Mouse (Mus musculus) midbrain, embryonic 14.5 days (tissue): ENCODE measurements around the gene Lrrc8e. TPM values are rescaled to one million over a fixed set of nuclear protein-coding genes. Genes with fewer than 3 reads are reported as not detected.
A peak's percentile ranks its signal among the peaks of the same experiment; 100 is the strongest.

Experiments
- ATAC-seq: fragments of 200-750 bp; cut with Nextera tagmentation; 2 replicates; pipeline ENCODE4 v1.8.0; 2017; ENCODE audit warnings: moderate number of reproducible peaks, moderate library complexity; ENCODE audit not compliant: low FRiP score, low TSS enrichment
- DNase-seq: peaks from one replicate; pipeline ENCODE4 v3.0.0-alpha.2; 2015
- H3K27ac ChIP-seq: fragments of 300-500 bp; sonication (generic); replicated peaks from 2 replicates; pipeline ENCODE4 v1.5.1; 2014; ENCODE audit warnings: mild to moderate bottlenecking, low read depth, low read length, moderate library complexity
- H3K27me3 ChIP-seq: fragments of 300-500 bp; sonication (generic); 2 replicates; pipeline ENCODE4 v1.6.1; 2014; ENCODE audit warnings: low read length, control low read depth, mixed read lengths; ENCODE audit not compliant: control insufficient read depth, insufficient read depth
- H3K36me3 ChIP-seq: fragments of 300-500 bp; sonication (generic); 2 replicates; pipeline ENCODE4 v1.6.1; 2014; ENCODE audit warnings: low read length, control low read depth; ENCODE audit not compliant: control insufficient read depth, insufficient read depth
- H3K4me1 ChIP-seq: fragments of 300-500 bp; sonication (generic); 2 replicates; pipeline ENCODE4 v1.6.1; 2014; ENCODE audit warnings: mild to moderate bottlenecking, antibody characterized with exemption, low read length, control low read depth; ENCODE audit not compliant: control insufficient read depth, insufficient read depth
- H3K4me2 ChIP-seq: fragments of 300-500 bp; sonication (generic); 2 replicates; pipeline ENCODE4 v1.6.1; 2014; ENCODE audit warnings: mild to moderate bottlenecking, low read length, moderate library complexity
- H3K4me3 ChIP-seq: fragments of 300-500 bp; sonication (generic); replicated peaks from 2 replicates; pipeline ENCODE4 v1.5.1; 2014; ENCODE audit warnings: low read depth, low read length
- H3K9ac ChIP-seq: fragments of 300-500 bp; sonication (generic); replicated peaks from 2 replicates; pipeline ENCODE4 v1.6.1; 2014; ENCODE audit warnings: mild to moderate bottlenecking, low read length, moderate library complexity
- H3K9me3 ChIP-seq: fragments of 300-500 bp; sonication (generic); 2 replicates; pipeline ENCODE4 v1.6.1; 2016; ENCODE audit warnings: low read length, control low read depth, mixed read lengths; ENCODE audit not compliant: control insufficient read depth
- WGBS: fragments of 180-500 bp; shearing (Covaris S2); extraction: QIAGEN DNeasy Blood & Tissue Kit; methylation state at CpG from one replicate; pipeline ENCODE4 v1.1.7; 2014; 5-methylcytosine and 5-hydroxymethylcytosine counted together
- polyA plus RNA-seq: library from polyadenylated mRNA; unstranded; fragments of >200 nt; fragmentation: Nextera tagmentation; extraction: Ambion mirVana; gene quantifications from 2 replicates; pipeline ENCODE4 v1.2.1, GENCODE M21; 2014

The Lrrc8e gene
- polyA plus RNA-seq, 1 experiment from 2014 or later, result not detected

GRCm38 (mm10) chr8:4201321-4201720 lies 25.3 kb upstream of the Lrrc8e start:
- peaks cover 11% of the 10 kb centered on the region; the same call in 1 of the 2 replicates for H3K27me3 ChIP-seq
- ATAC-seq (no peak), DNase-seq (no peak)
- H3K9ac ChIP-seq, result no peak overlapping the region
- WGBS, result 63% methylated on average over 2 of the region's 2 CpGs
- H3K4me1 ChIP-seq, result no peaks in the 10 kb centered on the region
- no peaks in the 10 kb centered on the region for H3K9me3 ChIP-seq
- H3K4me2 ChIP-seq, result no peak overlapping the region
- H3K4me3 ChIP-seq, result no peak overlapping the region
- peaks cover 92% of the 10 kb centered on the region for H3K36me3 ChIP-seq
- no peak overlapping the region for H3K27ac ChIP-seq

- no peak for DNase-seq
- Histone ChIP-seq H3K27ac (no peak overlapping the region), H3K4me2 (no peak overlapping the region), H3K36me3 (peaks cover 93% of the 10 kb centered on the region), H3K9me3 (no peaks in the 10 kb centered on the region), H3K4me1 (no peaks in the 10 kb centered on the region; the same call in 1 of the 2 replicates), H3K4me3 (no peak overlapping the region), H3K27me3 (peaks cover 11% of the 10 kb centered on the region; the same call in 1 of the 2 replicates), H3K9ac (peak overlapping the region; percentile 23; the same call in 1 of the 2 replicates)
- WGBS, result 19% methylated on average over 38 of the region's 38 CpGs
- ATAC-seq, result no peak
Measured at GRCm38 (mm10) chr8:4205246-4206123, 21.1 kb upstream of the Lrrc8e start.

GRCm38 (mm10) chr8:4206182-4207015 lies 20.2 kb upstream of the Lrrc8e start:
- peaks cover 95% of the 10 kb centered on the region for H3K36me3 ChIP-seq
- no peak overlapping the region for H3K27ac ChIP-seq
- ATAC-seq, result no peak
- peaks cover 11% of the 10 kb centered on the region; the same call in 1 of the 2 replicates for H3K27me3 ChIP-seq
- no peaks in the 10 kb centered on the region; the same call in 1 of the 2 replicates for H3K4me1 ChIP-seq
- no peak overlapping the region for H3K4me3 ChIP-seq
- peak; percentile 34 for DNase-seq
- peak overlapping the region; percentile 23; the same call in 1 of the 2 replicates for H3K9ac ChIP-seq
- WGBS, result 10% methylated on average over 44 of the region's 44 CpGs
- H3K9me3 ChIP-seq, result no peaks in the 10 kb centered on the region
- H3K4me2 ChIP-seq, result peak overlapping the region; percentile 3; the same call in 1 of the 2 replicates

GRCm38 (mm10) chr8:4207016-4207350 lies 19.6 kb upstream of the Lrrc8e start:
- Histone ChIP-seq H3K9me3 (no peaks in the 10 kb centered on the region), H3K36me3 (peaks cover 90% of the 10 kb centered on the region), H3K4me2 (no peak overlapping the region), H3K9ac (no peak overlapping the region; the same call in 1 of the 2 replicates), H3K27ac (no peak overlapping the region), H3K4me3 (no peak overlapping the region), H3K27me3 (peaks cover 11% of the 10 kb centered on the region; the same call in 1 of the 2 replicates), H3K4me1 (no peaks in the 10 kb centered on the region; the same call in 1 of the 2 replicates)
- DNase-seq (no peak), ATAC-seq (no peak)
- 46% methylated on average over 2 of the region's 2 CpGs for WGBS

- H3K4me3 ChIP-seq, result no peak overlapping the region
- no peak overlapping the region for H3K9ac ChIP-seq
- H3K4me1 ChIP-seq, result peaks cover 35% of the 10 kb centered on the region
- H3K27me3 ChIP-seq, result no peaks in the 10 kb centered on the region
- no peaks in the 10 kb centered on the region for H3K9me3 ChIP-seq
- 70% methylated on average over 6 of the region's 6 CpGs for WGBS
- ATAC-seq, result no peak
- no peak for DNase-seq
- H3K36me3 ChIP-seq, result peaks cover 63% of the 10 kb centered on the region
- no peak overlapping the region for H3K27ac ChIP-seq
- peak overlapping the region; percentile 17 for H3K4me2 ChIP-seq
Measured at GRCm38 (mm10) chr8:4211097-4211496, 15.5 kb upstream of the Lrrc8e start.

- peaks cover 39% of the 10 kb centered on the region for H3K4me1 ChIP-seq
- WGBS, result 4% methylated on average over 25 of the region's 25 CpGs
- peak overlapping the region; percentile 46 for H3K4me3 ChIP-seq
- H3K27ac ChIP-seq, result peak overlapping the region; percentile 55
- no peaks in the 10 kb centered on the region for H3K27me3 ChIP-seq
- H3K36me3 ChIP-seq, result peaks cover 46% of the 10 kb centered on the region
- H3K9me3 ChIP-seq, result no peaks in the 10 kb centered on the region
- peak; percentile 55 for DNase-seq
- H3K4me2 ChIP-seq, result peak overlapping the region; percentile 96
- no peak for ATAC-seq
- peak overlapping the region; percentile 66 for H3K9ac ChIP-seq
Measured at GRCm38 (mm10) chr8:4212809-4213209, 13.8 kb upstream of the Lrrc8e start.

GRCm38 (mm10) chr8:4213210-4214005 lies 13.2 kb upstream of the Lrrc8e start:
- H3K4me2 ChIP-seq, result peak overlapping the region; percentile 96
- H3K4me1 ChIP-seq, result peaks cover 41% of the 10 kb centered on the region
- peak overlapping the region; percentile 66 for H3K9ac ChIP-seq
- DNase-seq (peak; percentile 63), ATAC-seq (0 out of 2 replicates have a peak, but pooled peaks have one; percentile 4)
- no peaks in the 10 kb centered on the region for H3K9me3 ChIP-seq
- no peaks in the 10 kb centered on the region for H3K27me3 ChIP-seq
- 4% methylated on average over 18 of the region's 18 CpGs for WGBS
- H3K4me3 ChIP-seq, result peak overlapping the region; percentile 46
- H3K36me3 ChIP-seq, result peaks cover 40% of the 10 kb centered on the region
- H3K27ac ChIP-seq, result peak overlapping the region; percentile 55
